Mouse (Mus musculus) brain, embryonic 14.5 days (tissue): ENCODE data around the gene Ttc39a.

Experiments
- CTCF ChIP-seq: fragments of 200-500 bp; IDR thresholded peaks from 2 replicates; pipeline ENCODE4 v1.5.1; 2012; ENCODE audit warnings: inconsistent platforms, mild to moderate bottlenecking, moderate library complexity, borderline replicate concordance; ENCODE audit not compliant: insufficient read depth, insufficient read length; ENCODE audit errors: extremely low read depth
- POLR2A ChIP-seq: fragments of 200-500 bp; IDR thresholded peaks from 2 replicates; pipeline ENCODE4 v1.6.1; 2012; ENCODE audit warnings: mild to moderate bottlenecking, inconsistent platforms, borderline replicate concordance; ENCODE audit not compliant: poor library complexity, insufficient read depth, insufficient read length, severe bottlenecking; ENCODE audit errors: extremely low read depth

DNA sequence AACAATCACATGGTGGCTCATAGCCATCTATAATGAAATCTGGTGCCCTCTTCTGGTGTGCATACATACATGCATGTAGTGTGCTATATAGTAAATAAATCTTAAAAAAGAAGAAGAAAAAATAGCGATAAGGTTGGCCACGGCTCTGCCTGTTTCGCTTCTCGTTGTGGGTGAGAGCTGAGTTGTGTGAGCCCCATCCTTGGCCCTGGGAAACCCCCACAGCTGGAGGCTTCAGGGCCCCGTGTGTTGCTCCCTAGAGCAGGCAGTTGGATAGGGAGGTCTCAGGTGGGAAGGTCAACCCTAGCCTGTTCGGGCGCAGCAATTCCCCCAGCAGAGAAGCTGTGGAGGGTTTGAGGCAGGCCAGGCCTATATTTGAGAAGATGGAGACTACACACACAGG lies 23.8 kb downstream of the Ttc39a start:
- TF ChIP-seq CTCF (no peak), POLR2A (no peak)
